Mouse (Mus musculus) forebrain, embryonic 15.5 days (tissue): ENCODE measurements at regions not wholly inside any gene's neighbourhood (a gene's known extent, or its start where the extent isn't known, plus 50 kb on each side); places are given as distances from the start of the nearest gene placed in this dataset.

Experiments used
- ATAC-seq: fragments of 200-750 bp; cut with Nextera tagmentation; replicated peaks from 2 replicates; pipeline ENCODE4 v1.8.0; 2017; ENCODE audit warnings: mild to moderate bottlenecking, moderate TSS enrichment, moderate library complexity
- H3K27ac ChIP-seq: fragments of 300-500 bp; sonication (generic); replicated peaks from 2 replicates; pipeline ENCODE4 v1.5.1; 2015; ENCODE audit warnings: mild to moderate bottlenecking, inconsistent platforms
- H3K27me3 ChIP-seq: fragments of 300-500 bp; sonication (generic); 2 replicates; pipeline ENCODE4 v1.6.1; 2015; ENCODE audit warnings: inconsistent platforms
- H3K36me3 ChIP-seq: fragments of 300-500 bp; sonication (generic); 2 replicates; pipeline ENCODE4 v1.6.1; 2015; ENCODE audit warnings: mild to moderate bottlenecking, inconsistent platforms
- H3K4me1 ChIP-seq: fragments of 300-500 bp; sonication (generic); 2 replicates; pipeline ENCODE4 v1.6.1; 2015; ENCODE audit warnings: inconsistent platforms
- H3K4me2 ChIP-seq: fragments of 300-500 bp; sonication (generic); replicated peaks from 2 replicates; pipeline ENCODE4 v1.6.1; 2015; ENCODE audit warnings: mild to moderate bottlenecking, inconsistent platforms
- H3K4me3 ChIP-seq: fragments of 300-500 bp; sonication (generic); 2 replicates; pipeline ENCODE4 v1.5.1; 2015; ENCODE audit warnings: mild to moderate bottlenecking, inconsistent platforms
- H3K9ac ChIP-seq: fragments of 300-500 bp; sonication (generic); replicated peaks from 2 replicates; pipeline ENCODE4 v1.6.1; 2015; ENCODE audit warnings: mild to moderate bottlenecking, inconsistent platforms
- H3K9me3 ChIP-seq: fragments of 300-500 bp; sonication (generic); 2 replicates; pipeline ENCODE4 v1.6.1; 2016; ENCODE audit warnings: inconsistent platforms
- WGBS: fragments of 180-500 bp; shearing (Covaris S2); methylation state at CpG from one replicate; pipeline ENCODE4 v1.1.7; 2015; ENCODE audit warnings: mixed read lengths; 5-methylcytosine and 5-hydroxymethylcytosine counted together

DNA sequence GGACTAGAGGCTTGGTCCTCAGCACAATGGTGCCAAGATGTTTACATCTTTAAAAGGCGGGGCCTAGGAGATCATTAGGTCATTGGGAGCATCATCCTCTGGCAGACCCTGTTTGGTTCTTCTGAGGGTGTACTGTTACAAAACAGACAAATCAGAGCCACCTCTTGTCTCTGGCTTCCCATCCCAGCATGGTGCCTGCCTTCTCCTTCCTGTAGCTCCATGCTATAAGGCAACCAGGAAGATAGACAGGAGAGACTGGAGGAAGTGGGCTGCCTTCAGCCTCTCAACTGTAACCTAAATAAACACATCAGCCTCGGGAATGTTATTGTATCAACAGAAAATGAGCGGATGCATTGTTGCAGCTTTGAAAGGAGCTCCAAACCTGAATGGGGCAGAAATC, 529.8 kb upstream of the Gm765 start:
- no peaks in the 10 kb centered on the region for H3K36me3 ChIP-seq
- H3K9me3 ChIP-seq = no peaks in the 10 kb centered on the region
- no peak overlapping the region for H3K4me3 ChIP-seq
- no peak overlapping the region for H3K27ac ChIP-seq
- H3K9ac ChIP-seq = no peak overlapping the region
- H3K4me1 ChIP-seq = no peaks in the 10 kb centered on the region
- 61% methylated on average over 3 of the region's 3 CpGs for WGBS
- no peak overlapping the region for H3K4me2 ChIP-seq
- ATAC-seq = no peak
- no peaks in the 10 kb centered on the region for H3K27me3 ChIP-seq

DNA sequence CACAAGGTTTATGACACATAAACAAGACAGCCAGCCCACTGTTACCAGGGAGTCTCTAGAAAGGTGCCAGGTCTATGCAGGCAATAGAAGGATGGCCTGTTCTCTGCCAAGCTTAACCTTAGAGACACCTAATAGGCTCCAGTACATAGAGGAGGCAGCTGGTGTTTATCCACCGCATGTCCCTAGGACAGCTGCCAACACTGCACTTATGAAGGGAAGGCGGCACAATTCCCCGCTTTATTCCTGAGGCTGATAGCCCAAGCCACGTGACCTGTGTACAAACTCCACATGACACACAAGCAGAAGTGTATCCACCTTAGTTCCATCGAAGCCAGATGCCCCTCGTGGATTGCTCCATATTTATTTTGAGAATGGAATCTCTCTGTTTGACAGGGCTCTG, 527.2 kb upstream of the Gm765 start:
- H3K9me3 ChIP-seq = no peaks in the 10 kb centered on the region
- no peak for ATAC-seq
- H3K4me2 ChIP-seq = no peak overlapping the region
- no peak overlapping the region for H3K9ac ChIP-seq
- 61% methylated on average over 6 of the region's 6 CpGs for WGBS
- H3K4me1 ChIP-seq = no peaks in the 10 kb centered on the region
- no peak overlapping the region for H3K4me3 ChIP-seq
- no peak overlapping the region for H3K27ac ChIP-seq
- H3K27me3 ChIP-seq = no peaks in the 10 kb centered on the region
- no peaks in the 10 kb centered on the region for H3K36me3 ChIP-seq

- no peak overlapping the region for H3K4me2 ChIP-seq
- no peak for ATAC-seq
- WGBS = 62% methylated on average over 2 of the region's 2 CpGs
Measured at GRCm38 (mm10) chr6:98864306-98864705, 521.8 kb upstream of the Gm765 start.

GRCm38 (mm10) chr6:98855958-98856357, 513.4 kb upstream of the Gm765 start:
- Histone ChIP-seq H3K27ac (no peak overlapping the region), H3K4me1 (no peaks in the 10 kb centered on the region), H3K36me3 (no peaks in the 10 kb centered on the region), H3K4me3 (no peak overlapping the region), H3K9ac (no peak overlapping the region), H3K9me3 (no peaks in the 10 kb centered on the region), H3K27me3 (no peaks in the 10 kb centered on the region), H3K4me2 (no peak overlapping the region)
- ATAC-seq = no peak
- 94% methylated on average over 1 of the region's 1 CpGs for WGBS

More at GRCm38 (mm10) chr6:98864306-98864705, 521.8 kb upstream of the Gm765 start:
- Histone ChIP-seq H3K4me3 (no peak overlapping the region), H3K27ac (no peak overlapping the region), H3K36me3 (no peaks in the 10 kb centered on the region), H3K9me3 (no peaks in the 10 kb centered on the region), H3K9ac (no peak overlapping the region), H3K4me1 (no peaks in the 10 kb centered on the region), H3K27me3 (no peaks in the 10 kb centered on the region)

- Histone ChIP-seq H3K27me3 (no peaks in the 10 kb centered on the region), H3K9me3 (no peaks in the 10 kb centered on the region), H3K9ac (no peak overlapping the region), H3K27ac (no peak overlapping the region), H3K4me1 (no peaks in the 10 kb centered on the region), H3K4me2 (no peak overlapping the region), H3K36me3 (no peaks in the 10 kb centered on the region), H3K4me3 (no peak overlapping the region)
- WGBS = 58% methylated on average over 2 of the region's 2 CpGs
- ATAC-seq = no peak
Measured at GRCm38 (mm10) chr6:98850906-98851305, 508.4 kb upstream of the Gm765 start.

- Histone ChIP-seq H3K36me3 (no peaks in the 10 kb centered on the region), H3K4me3 (no peak overlapping the region), H3K9ac (no peak overlapping the region), H3K9me3 (no peaks in the 10 kb centered on the region), H3K27me3 (no peaks in the 10 kb centered on the region), H3K4me2 (no peak overlapping the region), H3K27ac (no peak overlapping the region), H3K4me1 (no peaks in the 10 kb centered on the region)
- no peak for ATAC-seq
- WGBS = 92% methylated on average over 1 of the region's 1 CpGs
Measured at GRCm38 (mm10) chr6:98848835-98849234, 506.3 kb upstream of the Gm765 start.

GRCm38 (mm10) chr6:98846001-98846695, 503.6 kb upstream of the Gm765 start:
- ATAC-seq = no peak
- WGBS = 93% methylated on average over 5 of the region's 5 CpGs
- Histone ChIP-seq H3K4me2 (no peak overlapping the region), H3K4me1 (no peaks in the 10 kb centered on the region), H3K27me3 (no peaks in the 10 kb centered on the region), H3K9me3 (no peaks in the 10 kb centered on the region), H3K9ac (no peak overlapping the region), H3K27ac (no peak overlapping the region), H3K4me3 (no peak overlapping the region), H3K36me3 (no peaks in the 10 kb centered on the region)

GRCm38 (mm10) chr6:98843598-98843997, 501.0 kb upstream of the Gm765 start:
- Histone ChIP-seq H3K9ac (no peak overlapping the region), H3K4me3 (no peak overlapping the region), H3K27ac (no peak overlapping the region), H3K9me3 (no peaks in the 10 kb centered on the region), H3K4me2 (no peak overlapping the region), H3K36me3 (no peaks in the 10 kb centered on the region), H3K4me1 (no peaks in the 10 kb centered on the region), H3K27me3 (no peaks in the 10 kb centered on the region)
- WGBS = 77% methylated on average over 5 of the region's 5 CpGs
- ATAC-seq = no peak

GRCm38 (mm10) chr6:98842924-98843323, 500.4 kb upstream of the Gm765 start:
- no peaks in the 10 kb centered on the region for H3K27me3 ChIP-seq
- no peaks in the 10 kb centered on the region for H3K4me1 ChIP-seq
- no peaks in the 10 kb centered on the region for H3K9me3 ChIP-seq
- H3K36me3 ChIP-seq = no peaks in the 10 kb centered on the region
- no peak overlapping the region for H3K4me3 ChIP-seq
- no peak overlapping the region for H3K9ac ChIP-seq
- no peak for ATAC-seq
- WGBS = 62% methylated on average over 4 of the region's 4 CpGs
- no peak overlapping the region for H3K4me2 ChIP-seq
- H3K27ac ChIP-seq = no peak overlapping the region

DNA sequence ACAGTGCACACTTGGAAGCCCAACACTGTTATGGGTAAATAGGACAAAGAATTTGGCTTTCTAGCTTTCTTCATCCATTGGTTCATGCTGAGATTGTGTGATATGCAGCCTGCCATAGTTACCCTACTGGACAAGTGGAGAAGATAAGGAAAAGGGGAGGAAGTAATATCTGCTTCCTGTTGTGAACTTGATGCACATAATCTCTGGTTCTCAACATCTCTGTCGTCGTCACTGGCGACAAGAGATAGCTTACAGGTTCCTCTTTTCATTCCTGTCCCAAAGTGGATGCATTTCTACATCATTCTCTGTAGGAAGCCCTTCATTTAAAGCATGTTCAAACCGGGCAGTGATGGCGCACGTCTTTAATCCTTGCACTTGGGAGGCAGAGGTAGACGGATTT, 491.4 kb upstream of the Gm765 start:
- H3K4me1 ChIP-seq = no peaks in the 10 kb centered on the region
- no peak overlapping the region for H3K4me3 ChIP-seq
- no peak overlapping the region for H3K4me2 ChIP-seq
- H3K27ac ChIP-seq = no peak overlapping the region
- no peak for ATAC-seq
- 89% methylated on average over 7 of the region's 7 CpGs for WGBS
- H3K9me3 ChIP-seq = no peaks in the 10 kb centered on the region
- no peak overlapping the region for H3K9ac ChIP-seq
- H3K27me3 ChIP-seq = no peaks in the 10 kb centered on the region
- no peaks in the 10 kb centered on the region for H3K36me3 ChIP-seq

- no peak overlapping the region for H3K27ac ChIP-seq
- H3K4me3 ChIP-seq = no peak overlapping the region
- no peaks in the 10 kb centered on the region for H3K4me1 ChIP-seq
- ATAC-seq = no peak
- H3K27me3 ChIP-seq = no peaks in the 10 kb centered on the region
- 82% methylated on average over 4 of the region's 4 CpGs for WGBS
- H3K9ac ChIP-seq = no peak overlapping the region
- H3K4me2 ChIP-seq = no peak overlapping the region
- H3K36me3 ChIP-seq = no peaks in the 10 kb centered on the region
- H3K9me3 ChIP-seq = no peaks in the 10 kb centered on the region
Measured at GRCm38 (mm10) chr6:98830191-98830590, 487.6 kb upstream of the Gm765 start.

GRCm38 (mm10) chr6:98808046-98808445, 465.5 kb upstream of the Gm765 start:
- H3K9ac ChIP-seq = no peak overlapping the region

GRCm38 (mm10) chr6:98803384-98803949, 460.9 kb upstream of the Gm765 start:
- H3K4me1 ChIP-seq = peaks cover 3% of the 10 kb centered on the region; the same call in 1 of the 2 replicates
- no peak overlapping the region for H3K4me2 ChIP-seq
- no peaks in the 10 kb centered on the region for H3K9me3 ChIP-seq
- H3K27me3 ChIP-seq = no peaks in the 10 kb centered on the region
- no peak for ATAC-seq
- 86% methylated on average over 13 of the region's 13 CpGs for WGBS
- H3K4me3 ChIP-seq = no peak overlapping the region
- H3K27ac ChIP-seq = no peak overlapping the region
- no peak overlapping the region for H3K9ac ChIP-seq
- H3K36me3 ChIP-seq = no peaks in the 10 kb centered on the region

More at GRCm38 (mm10) chr6:98808046-98808445, 465.5 kb upstream of the Gm765 start:
- 100% methylated on average over 1 of the region's 1 CpGs for WGBS
- H3K4me2 ChIP-seq = no peak overlapping the region
- no peak overlapping the region for H3K4me3 ChIP-seq
- no peaks in the 10 kb centered on the region for H3K4me1 ChIP-seq
- no peaks in the 10 kb centered on the region for H3K9me3 ChIP-seq
- no peaks in the 10 kb centered on the region for H3K36me3 ChIP-seq
- H3K27ac ChIP-seq = no peak overlapping the region
- ATAC-seq = no peak
- no peaks in the 10 kb centered on the region for H3K27me3 ChIP-seq
